Mouse (Mus musculus): Measurements from ENCODE around the gene Ccdc32. TPM values are rescaled to one million over a fixed set of nuclear protein-coding genes. Genes with fewer than 3 reads are reported as not detected.

Gene Ccdc32
- total RNA-seq, 1 experiment: 6.3 TPM

DNA sequence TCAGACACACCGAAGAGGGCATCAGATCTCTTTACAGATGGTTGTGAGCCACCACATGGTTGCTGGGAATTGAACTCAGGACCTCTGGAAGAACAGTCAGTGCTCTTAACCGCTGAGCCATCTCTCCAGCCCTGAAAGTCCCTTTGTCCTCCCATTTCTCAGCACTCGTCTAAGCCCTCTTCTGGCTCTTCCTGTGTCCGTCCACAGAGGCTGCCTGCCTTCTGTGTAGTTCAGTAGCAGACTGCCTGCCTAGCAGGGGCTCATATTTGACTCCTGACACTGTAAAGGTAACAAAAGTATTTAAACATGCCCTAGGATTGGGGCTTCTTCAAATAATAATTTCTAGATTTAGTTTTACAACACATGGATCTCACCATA is 4.0 kb downstream of the Ccdc32 start:
- H3K27ac ChIP-seq (ENCODE audit: insufficient read depth, low read depth, low read length, poor library complexity, severe bottlenecking): no peak overlapping the region
- no peaks in the 10 kb centered on the region for H3K4me1 ChIP-seq (ENCODE audit: control insufficient read depth in 2 of 2, insufficient read depth in 2 of 2, low read length in 2 of 2, poor library complexity in 1 of 2)
- in situ Hi-C loops (cut with MboI; ENCODE audit: low sequenced_read_pairs in 2 of 2, unreplicated experiment in 2 of 2): no loop called here
- H3K9me3 ChIP-seq (ENCODE audit: control insufficient read depth, insufficient read depth, low read depth, low read length): no peaks in the 10 kb centered on the region
- H3K36me3 ChIP-seq (ENCODE audit: control insufficient read depth, insufficient read depth, low read length, poor library complexity, severe bottlenecking): no peaks in the 10 kb centered on the region
- no peak for DNase-seq (ENCODE audit: low read depth, low spot score)
- H3K4me3 ChIP-seq (ENCODE audit: insufficient read depth in 1 of 2, low read depth in 1 of 2, low read length in 2 of 2, poor library complexity in 1 of 2, severe bottlenecking in 1 of 2): no peak overlapping the region
- H3K9ac ChIP-seq (ENCODE audit: insufficient read depth, low read depth, low read length, poor library complexity, severe bottlenecking): no peak overlapping the region
- TF ChIP-seq ZNF384 (IDR thresholded peaks at IDR 0.05; ENCODE audit: low read depth, low read length) (no peak), CHD2 (IDR thresholded peaks at IDR 0.05; ENCODE audit: low read depth, low read length) (no peak), HCFC1 (IDR thresholded peaks at IDR 0.05; ENCODE audit: borderline replicate concordance, insufficient read depth, low read length) (no peak), MAFK (IDR thresholded peaks at IDR 0.05; ENCODE audit: insufficient read depth, low read depth, low read length) (no peak), ZC3H11A (IDR thresholded peaks at IDR 0.05; ENCODE audit: borderline replicate concordance, low read depth, low read length) (no peak)

DNA sequence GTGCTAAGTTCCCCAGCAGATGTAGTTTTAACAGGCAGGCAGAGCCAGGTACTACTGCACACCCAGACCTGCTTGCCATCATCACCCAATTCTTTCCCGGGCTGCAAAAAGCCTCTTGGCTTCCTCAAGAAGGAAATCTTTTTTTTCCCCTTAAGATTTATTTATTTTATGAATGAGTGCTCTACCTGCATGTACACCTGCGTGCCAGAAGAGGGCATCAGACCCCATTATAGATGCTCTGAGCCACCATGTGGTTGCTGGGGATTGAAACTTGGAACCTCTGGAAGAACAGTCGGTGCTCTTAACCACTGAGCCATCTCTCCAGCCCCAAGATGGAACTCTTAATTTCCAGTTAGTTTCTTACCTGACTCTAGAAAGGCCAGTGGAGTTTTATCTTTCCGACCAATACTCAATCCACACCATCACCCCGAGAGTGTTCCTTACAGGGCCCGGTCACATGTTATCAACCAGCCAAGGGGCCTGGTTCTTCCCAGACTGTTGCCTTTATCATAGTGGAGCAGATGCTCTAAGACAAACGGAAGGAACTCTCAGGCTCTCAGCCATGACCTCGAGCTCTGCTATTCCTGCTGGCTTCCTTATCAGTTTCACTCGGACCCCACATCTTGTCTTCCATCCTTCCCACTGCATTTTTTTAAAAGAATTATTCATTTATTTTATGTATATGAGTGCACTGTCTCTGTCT is 4.5 kb downstream of the Ccdc32 start:
- TF ChIP-seq CHD2 (IDR thresholded peaks at IDR 0.05; ENCODE audit: low read depth, low read length) (no peak), HCFC1 (IDR thresholded peaks at IDR 0.05; ENCODE audit: borderline replicate concordance, insufficient read depth, low read length) (no peak), MAFK (IDR thresholded peaks at IDR 0.05; ENCODE audit: insufficient read depth, low read depth, low read length) (no peak), ZC3H11A (IDR thresholded peaks at IDR 0.05; ENCODE audit: borderline replicate concordance, low read depth, low read length) (no peak), ZNF384 (IDR thresholded peaks at IDR 0.05; ENCODE audit: low read depth, low read length) (no peak)
- no peaks in the 10 kb centered on the region for H3K4me1 ChIP-seq (ENCODE audit: control insufficient read depth in 2 of 2, insufficient read depth in 2 of 2, low read length in 2 of 2, poor library complexity in 1 of 2)
- in situ Hi-C loops (cut with MboI; ENCODE audit: low sequenced_read_pairs in 2 of 2, unreplicated experiment in 2 of 2): no loop called here
- no peak overlapping the region for H3K27ac ChIP-seq (ENCODE audit: insufficient read depth, low read depth, low read length, poor library complexity, severe bottlenecking)
- no peak for DNase-seq (ENCODE audit: low read depth, low spot score)
- H3K9me3 ChIP-seq (ENCODE audit: control insufficient read depth, insufficient read depth, low read depth, low read length): no peaks in the 10 kb centered on the region
- H3K36me3 ChIP-seq (ENCODE audit: control insufficient read depth, insufficient read depth, low read length, poor library complexity, severe bottlenecking): no peaks in the 10 kb centered on the region
- no peak overlapping the region for H3K9ac ChIP-seq (ENCODE audit: insufficient read depth, low read depth, low read length, poor library complexity, severe bottlenecking)
- no peak overlapping the region for H3K4me3 ChIP-seq (ENCODE audit: insufficient read depth in 1 of 2, low read depth in 1 of 2, low read length in 2 of 2, poor library complexity in 1 of 2, severe bottlenecking in 1 of 2)

DNA sequence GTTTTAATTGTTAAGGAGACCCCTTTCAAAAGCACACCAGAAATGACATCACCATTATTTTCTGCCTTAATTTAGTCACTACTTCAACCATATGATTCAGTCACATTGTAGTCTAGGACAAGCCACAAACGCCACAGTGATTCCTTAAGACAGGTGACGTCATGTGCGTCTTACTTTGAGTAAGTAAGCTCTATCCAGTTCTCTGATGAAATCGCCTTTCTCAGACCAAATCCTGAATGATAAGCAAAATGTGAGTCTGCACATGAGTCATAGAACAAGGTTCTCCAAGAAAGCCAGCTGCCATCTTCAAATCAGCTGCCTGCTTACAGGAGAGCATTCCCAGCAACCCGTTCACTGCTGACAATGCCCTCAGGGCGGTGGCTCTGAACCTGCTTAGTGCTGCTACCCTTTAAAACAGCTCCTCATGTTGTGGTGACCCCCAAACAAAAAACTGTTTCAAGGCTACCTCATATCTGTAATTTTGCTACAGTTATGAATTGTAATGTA is 6.0 kb downstream of the Ccdc32 start:
- H3K36me3 ChIP-seq (ENCODE audit: control insufficient read depth, insufficient read depth, low read length, poor library complexity, severe bottlenecking): no peaks in the 10 kb centered on the region
- in situ Hi-C loops (cut with MboI; ENCODE audit: low sequenced_read_pairs in 2 of 2, unreplicated experiment in 2 of 2): no loop called here
- no peak for TF ChIP-seq CHD2 (IDR thresholded peaks at IDR 0.05; ENCODE audit: low read depth, low read length)
- TF ChIP-seq MAFK (IDR thresholded peaks at IDR 0.05; ENCODE audit: insufficient read depth, low read depth, low read length): no peak
- no peak for TF ChIP-seq ZNF384 (IDR thresholded peaks at IDR 0.05; ENCODE audit: low read depth, low read length)
- TF ChIP-seq ZC3H11A (IDR thresholded peaks at IDR 0.05; ENCODE audit: borderline replicate concordance, low read depth, low read length): no peak
- TF ChIP-seq HCFC1 (IDR thresholded peaks at IDR 0.05; ENCODE audit: borderline replicate concordance, insufficient read depth, low read length): no peak
- H3K9ac ChIP-seq (ENCODE audit: insufficient read depth, low read depth, low read length, poor library complexity, severe bottlenecking): no peak overlapping the region
- H3K4me1 ChIP-seq (ENCODE audit: control insufficient read depth in 2 of 2, insufficient read depth in 2 of 2, low read length in 2 of 2, poor library complexity in 1 of 2): no peaks in the 10 kb centered on the region
- H3K27ac ChIP-seq (ENCODE audit: insufficient read depth, low read depth, low read length, poor library complexity, severe bottlenecking): no peak overlapping the region
- H3K9me3 ChIP-seq (ENCODE audit: control insufficient read depth, insufficient read depth, low read depth, low read length): no peaks in the 10 kb centered on the region
- DNase-seq (ENCODE audit: low read depth, low spot score): no peak
- no peak overlapping the region for H3K4me3 ChIP-seq (ENCODE audit: insufficient read depth in 1 of 2, low read depth in 1 of 2, low read length in 2 of 2, poor library complexity in 1 of 2, severe bottlenecking in 1 of 2)

DNA sequence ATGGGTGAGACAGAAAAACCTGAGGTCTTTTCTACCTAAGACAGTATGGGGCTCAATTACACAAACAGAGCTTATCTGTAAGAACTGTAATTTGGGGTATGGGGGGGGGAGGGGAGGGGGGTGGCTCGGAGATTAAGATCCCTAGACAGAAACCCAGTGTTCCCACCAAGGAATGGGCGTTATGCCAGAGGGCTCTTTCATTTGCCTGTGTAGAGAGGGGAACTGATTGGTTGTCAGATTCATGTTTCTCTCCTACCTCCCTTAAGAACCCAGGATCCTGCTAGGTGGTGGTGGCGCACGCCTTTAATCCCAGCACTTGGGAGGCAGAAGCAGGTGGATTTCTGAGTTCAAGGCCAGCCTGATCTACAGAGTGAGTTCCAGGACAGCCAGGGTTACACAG is 9.7 kb downstream of the Ccdc32 start:
- TF ChIP-seq HCFC1 (IDR thresholded peaks at IDR 0.05; ENCODE audit: borderline replicate concordance, insufficient read depth, low read length) (no peak), CHD2 (IDR thresholded peaks at IDR 0.05; ENCODE audit: low read depth, low read length) (no peak), MAFK (IDR thresholded peaks at IDR 0.05; ENCODE audit: insufficient read depth, low read depth, low read length) (no peak), ZNF384 (IDR thresholded peaks at IDR 0.05; ENCODE audit: low read depth, low read length) (no peak), ZC3H11A (IDR thresholded peaks at IDR 0.05; ENCODE audit: borderline replicate concordance, low read depth, low read length) (no peak)
- no peak for DNase-seq (ENCODE audit: low read depth, low spot score)
- no peaks in the 10 kb centered on the region for H3K4me1 ChIP-seq (ENCODE audit: control insufficient read depth in 2 of 2, insufficient read depth in 2 of 2, low read length in 2 of 2, poor library complexity in 1 of 2)
- in situ Hi-C loops (cut with MboI; ENCODE audit: low sequenced_read_pairs in 2 of 2, unreplicated experiment in 2 of 2): no loop called here
- no peak overlapping the region for H3K9ac ChIP-seq (ENCODE audit: insufficient read depth, low read depth, low read length, poor library complexity, severe bottlenecking)
- no peaks in the 10 kb centered on the region for H3K36me3 ChIP-seq (ENCODE audit: control insufficient read depth, insufficient read depth, low read length, poor library complexity, severe bottlenecking)
- H3K4me3 ChIP-seq (ENCODE audit: insufficient read depth in 1 of 2, low read depth in 1 of 2, low read length in 2 of 2, poor library complexity in 1 of 2, severe bottlenecking in 1 of 2): no peak overlapping the region
- H3K9me3 ChIP-seq (ENCODE audit: control insufficient read depth, insufficient read depth, low read depth, low read length): no peaks in the 10 kb centered on the region
- H3K27ac ChIP-seq (ENCODE audit: insufficient read depth, low read depth, low read length, poor library complexity, severe bottlenecking): no peak overlapping the region
